Mouse (Mus musculus) erythroblast, adult 5-6 weeks (primary cell): ENCODE results near the gene Mis12. TPM values are rescaled to one million over a fixed set of nuclear protein-coding genes. Genes with fewer than 3 reads are reported as not detected.

Experiments used
- ATAC-seq: replicated peaks from 2 replicates; pipeline ENCODE4 v1.8.0; 2016; ENCODE audit warnings: moderate number of reproducible peaks, mild to moderate bottlenecking, moderate TSS enrichment, inconsistent platforms; ENCODE audit not compliant: poor library complexity, low FRiP score, severe bottlenecking
- total RNA-seq, 2 experiments: library from RNA; stranded (forward) in 1 of 2; stranded (reverse) in 1 of 2; fragments of 150-400 nt in 1 of 2; fragments of 200-764, 138-1000 nt in 1 of 2; gene quantifications; 2 replicates each; pipeline versions ENCODE4 v1.2.3 to v1.2.4; 2015 to 2017; ENCODE audit warnings: low replicate concordance in 2 of 2

Gene Mis12
- total RNA-seq, 2 experiments from 2014 or later, result 14.6 to 18.7 TPM

DNA sequence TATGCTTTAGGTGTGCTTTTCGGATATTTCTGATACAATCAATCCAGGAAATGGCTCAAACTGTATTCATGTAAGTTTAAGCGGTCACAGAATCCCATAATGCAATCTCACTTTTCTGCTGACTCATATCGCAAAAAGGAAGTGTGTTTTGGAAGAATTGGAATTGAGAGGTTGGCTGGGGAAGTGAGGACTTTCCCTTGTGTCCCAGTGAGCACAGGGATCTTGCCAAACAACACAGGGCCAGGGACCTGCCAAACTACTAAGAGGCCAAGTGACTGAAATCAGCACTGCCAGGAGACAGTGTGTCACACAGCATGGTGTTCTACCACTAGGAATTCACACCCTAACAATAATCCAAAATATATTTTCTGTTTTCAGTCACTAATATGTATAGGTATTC lies 11.1 kb upstream of the Mis12 start:
- no peak for ATAC-seq

GRCm38 (mm10) chr11:71012743-71013142 lies 6.7 kb upstream of the Mis12 start:
- no peak for ATAC-seq

DNA sequence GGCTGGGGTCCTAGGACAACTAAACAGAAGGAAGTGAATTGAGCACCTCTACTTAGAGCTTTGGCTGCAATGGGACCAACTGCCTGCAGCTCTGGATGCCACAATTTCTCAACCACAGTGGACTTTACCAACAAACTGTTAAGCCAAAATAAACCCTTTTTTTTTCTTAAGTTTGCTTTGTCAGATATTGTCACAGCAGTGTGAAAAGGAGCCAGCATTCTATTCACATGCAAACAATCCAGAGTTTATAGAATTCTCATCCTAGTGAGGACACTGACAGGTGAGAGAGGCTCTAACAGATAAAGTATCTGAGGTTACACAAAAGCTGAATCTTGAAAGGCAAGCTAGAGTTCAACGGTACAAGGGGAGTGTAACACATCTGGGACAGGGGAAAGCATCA lies 2.4 kb upstream of the Mis12 start:
- ATAC-seq, result no peak

DNA sequence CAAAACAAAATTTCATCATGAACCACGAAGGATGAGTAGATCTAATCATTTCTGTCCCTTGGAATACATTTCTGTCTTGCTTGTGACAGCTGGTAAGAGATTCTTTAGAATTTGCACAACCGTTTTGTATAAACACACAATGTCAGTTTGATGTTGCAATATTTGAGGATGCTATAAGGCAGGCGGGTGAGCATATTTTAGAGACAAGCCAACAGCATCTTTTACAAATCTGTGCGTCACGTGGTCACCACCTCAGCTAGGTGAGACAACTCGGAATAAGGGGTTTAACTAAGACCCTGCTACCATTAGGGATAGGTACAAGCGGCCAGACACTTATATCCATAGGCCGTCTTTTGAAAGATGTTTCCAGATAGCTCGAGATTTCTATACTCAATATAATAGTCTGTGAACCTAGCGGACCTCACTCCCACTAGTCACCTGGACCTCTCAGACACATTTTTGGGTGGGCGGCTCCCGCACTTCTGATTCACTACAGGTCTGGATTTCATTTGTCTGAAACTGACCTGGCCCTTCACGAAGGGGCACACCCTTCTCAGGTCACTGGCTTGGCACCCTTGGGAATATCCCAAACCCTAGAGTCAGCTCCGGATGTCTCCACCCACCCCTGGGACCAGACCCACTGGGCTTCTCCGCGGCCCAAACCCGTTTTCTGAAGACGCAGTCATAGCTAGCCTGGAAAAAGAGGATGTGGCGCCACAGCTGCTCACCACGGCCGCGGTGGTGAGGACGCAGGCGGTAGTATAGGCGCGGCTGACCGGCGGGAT lies 803 bp upstream of the Mis12 start:
- no peak for ATAC-seq

GRCm38 (mm10) chr11:71028280-71028679 lies 8.9 kb downstream of the Mis12 start:
- no peak for ATAC-seq

DNA sequence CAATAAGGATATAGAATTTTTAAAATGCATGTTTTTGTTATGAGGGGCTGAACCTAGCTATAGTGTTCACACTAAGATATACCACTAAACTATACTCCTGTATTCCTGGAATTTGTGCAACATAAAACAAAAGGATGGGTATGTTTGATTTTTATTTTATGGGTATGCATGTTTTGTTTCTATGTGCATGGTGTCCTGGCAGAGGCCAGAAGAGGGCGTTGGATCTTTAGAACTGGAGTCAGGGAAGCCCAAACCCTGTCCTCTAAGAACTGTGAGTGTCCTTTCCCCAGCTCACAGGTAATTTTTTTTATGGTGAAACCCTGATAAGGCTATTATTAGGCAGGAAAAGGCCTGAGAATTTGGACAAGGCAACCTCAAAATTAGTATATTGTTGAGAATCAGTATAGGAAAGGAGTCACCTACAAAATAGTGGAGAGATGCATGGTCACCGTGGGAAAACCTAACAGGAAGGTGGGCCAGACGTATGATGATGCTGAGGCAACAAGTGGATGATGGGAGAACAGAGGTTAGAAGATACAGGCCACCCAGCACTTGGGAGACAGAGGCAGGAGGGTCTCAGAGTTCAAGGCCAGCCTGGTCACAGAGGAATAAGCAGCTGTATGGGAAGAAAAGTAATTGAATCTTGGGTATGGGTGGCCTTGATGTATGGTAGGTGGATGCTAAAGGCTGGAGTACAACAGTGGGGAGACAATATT lies 10.2 kb downstream of the Mis12 start:
- no peak for ATAC-seq

- ATAC-seq, result no peak
Measured at GRCm38 (mm10) chr11:71032070-71032469, 12.7 kb downstream of the Mis12 start.

DNA sequence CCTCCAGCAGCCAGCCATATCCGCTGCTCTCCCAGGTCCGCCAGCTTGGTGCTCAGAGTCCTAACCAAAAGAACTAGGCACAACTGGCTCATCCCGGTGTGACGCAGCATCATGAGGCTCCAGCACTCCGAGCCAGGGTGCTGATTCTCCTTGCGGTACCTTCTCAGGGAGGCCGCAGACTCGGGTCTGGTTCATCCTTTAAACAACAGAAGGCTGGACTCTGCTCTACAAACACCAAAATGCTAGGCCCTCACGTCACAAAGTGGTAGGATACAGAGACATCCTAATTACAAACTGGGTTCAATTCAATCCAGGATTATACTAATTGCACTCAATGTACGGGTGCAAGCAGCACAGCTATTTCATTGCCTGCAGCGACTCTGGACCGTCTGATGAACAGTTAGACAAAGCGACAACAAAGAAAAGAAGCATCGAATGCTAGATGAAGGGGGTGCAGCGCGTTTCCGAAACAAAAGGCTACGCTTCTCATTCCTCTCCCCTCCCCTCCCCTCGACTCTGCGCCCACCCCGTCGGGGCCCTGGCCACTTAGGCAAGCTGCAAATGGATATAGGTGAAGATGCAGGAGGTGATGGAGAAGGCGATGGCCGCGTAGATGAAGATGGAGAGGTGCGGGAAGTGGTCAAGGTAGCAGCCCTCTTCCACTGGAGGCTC lies 13.2 kb downstream of the Mis12 start:
- ATAC-seq, result no peak

DNA sequence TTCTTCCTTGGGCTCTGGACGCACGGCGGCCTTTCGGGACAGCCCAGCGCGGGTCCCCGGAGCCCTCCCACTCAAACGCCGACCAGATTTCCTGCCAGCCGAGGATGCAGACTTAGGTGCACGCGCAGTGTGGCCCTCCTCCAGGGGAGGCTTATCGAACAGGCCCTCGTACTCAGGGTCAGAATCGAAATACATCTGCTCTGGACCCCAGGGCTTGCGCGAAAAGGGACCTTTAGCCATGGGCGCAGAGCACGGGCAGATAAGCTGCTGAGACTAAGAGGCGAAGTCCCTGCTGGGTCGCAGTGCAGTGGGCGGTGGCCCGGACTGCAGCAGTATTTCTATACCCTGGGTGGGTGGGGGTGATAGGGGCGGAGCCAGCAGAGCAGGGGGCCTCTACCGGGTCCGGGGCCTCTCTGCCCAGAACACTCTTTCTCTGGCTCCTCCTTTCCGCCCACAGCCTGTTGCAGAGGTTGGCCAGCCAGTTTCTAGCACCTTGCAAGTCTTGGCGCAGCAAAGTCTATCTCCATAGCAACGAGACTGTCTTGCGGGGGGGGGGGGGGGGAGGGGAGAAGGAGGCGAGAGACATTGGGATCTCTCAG lies 13.9 kb downstream of the Mis12 start, which contains the start of gene 6330403K07Rik:
Gene 6330403K07Rik (minus strand): TSS at position 351 of the 599 bp plus-strand sequence.
- ATAC-seq, result no peak

- no peak for ATAC-seq
Measured at GRCm38 (mm10) chr11:71039526-71040298, 20.3 kb downstream of the Mis12 start.

- ATAC-seq, result no peak
Measured at GRCm38 (mm10) chr11:71052554-71052953, 33.1 kb downstream of the Mis12 start.

GRCm38 (mm10) chr11:71076342-71076741 lies 56.9 kb downstream of the Mis12 start:
- ATAC-seq, result no peak

Other genes starting within 250 kb of the Mis12 start
- not detected in 2 replicates for gene Scimp, start 207.0 kb upstream of the Mis12 start, total RNA-seq (2015; ENCODE audit: low replicate concordance)
- gene Scimp, start 207.0 kb upstream of the Mis12 start, total RNA-seq (2017; ENCODE audit: low replicate concordance), result not detected in 2 replicates
- gene Rabep1, start 174.8 kb upstream of the Mis12 start, total RNA-seq (2015; ENCODE audit: low replicate concordance), result 5.2 and 10.0 TPM in 2 replicates
- 10.8 and 19.2 TPM in 2 replicates for gene Rabep1, start 174.8 kb upstream of the Mis12 start, total RNA-seq (2017; ENCODE audit: low replicate concordance)
- gene Nup88, start 49.6 kb upstream of the Mis12 start, total RNA-seq (2015; ENCODE audit: low replicate concordance), result 33.4 and 68.6 TPM in 2 replicates
- gene Nup88, start 49.6 kb upstream of the Mis12 start, total RNA-seq (2017; ENCODE audit: low replicate concordance), result 34.3 and 48.2 TPM in 2 replicates
- gene Rpain, start 49.4 kb upstream of the Mis12 start, total RNA-seq (2015; ENCODE audit: low replicate concordance), result 28.0 and 28.6 TPM in 2 replicates
- gene Rpain, start 49.4 kb upstream of the Mis12 start, total RNA-seq (2017; ENCODE audit: low replicate concordance), result 37.1 and 45.3 TPM in 2 replicates
- gene C1qbp, start 36.6 kb upstream of the Mis12 start, total RNA-seq (2015; ENCODE audit: low replicate concordance), result 72.8 and 93.0 TPM in 2 replicates
- 10.1 and 11.7 TPM in 2 replicates for gene C1qbp, start 36.6 kb upstream of the Mis12 start, total RNA-seq (2017; ENCODE audit: low replicate concordance)
- 2.3 and 3.3 TPM in 2 replicates for gene Dhx33, start 15.2 kb upstream of the Mis12 start, total RNA-seq (2015; ENCODE audit: low replicate concordance)
- 5.6 and 6.6 TPM in 2 replicates for gene Dhx33, start 15.2 kb upstream of the Mis12 start, total RNA-seq (2017; ENCODE audit: low replicate concordance)
- gene Derl2, start 230 bp downstream of the Mis12 start, total RNA-seq (2015; ENCODE audit: low replicate concordance), result 11.0 and 11.7 TPM in 2 replicates
- gene Derl2, start 230 bp downstream of the Mis12 start, total RNA-seq (2017; ENCODE audit: low replicate concordance), result 6.1 and 8.6 TPM in 2 replicates
- not detected in 2 replicates for gene 6330403K07Rik, start 13.9 kb downstream of the Mis12 start, total RNA-seq (2015; ENCODE audit: low replicate concordance)
- gene 6330403K07Rik, start 13.9 kb downstream of the Mis12 start, total RNA-seq (2017; ENCODE audit: low replicate concordance), result not detected in 2 replicates
- gene Nlrp1a, start 125.1 kb downstream of the Mis12 start, total RNA-seq (2015; ENCODE audit: low replicate concordance), result 0.38 and 1.0 TPM in 2 replicates
- 3.2 and 3.5 TPM in 2 replicates for gene Nlrp1a, start 125.1 kb downstream of the Mis12 start, total RNA-seq (2017; ENCODE audit: low replicate concordance)
- 0.38 TPM in 1 of 2 replicates, not detected in the other for gene Nlrp1b, start 211.1 kb downstream of the Mis12 start, total RNA-seq (2015; ENCODE audit: low replicate concordance)
- gene Nlrp1b, start 211.1 kb downstream of the Mis12 start, total RNA-seq (2017; ENCODE audit: low replicate concordance), result 0.51 and 0.84 TPM in 2 replicates